In the genomic region with DNA sequence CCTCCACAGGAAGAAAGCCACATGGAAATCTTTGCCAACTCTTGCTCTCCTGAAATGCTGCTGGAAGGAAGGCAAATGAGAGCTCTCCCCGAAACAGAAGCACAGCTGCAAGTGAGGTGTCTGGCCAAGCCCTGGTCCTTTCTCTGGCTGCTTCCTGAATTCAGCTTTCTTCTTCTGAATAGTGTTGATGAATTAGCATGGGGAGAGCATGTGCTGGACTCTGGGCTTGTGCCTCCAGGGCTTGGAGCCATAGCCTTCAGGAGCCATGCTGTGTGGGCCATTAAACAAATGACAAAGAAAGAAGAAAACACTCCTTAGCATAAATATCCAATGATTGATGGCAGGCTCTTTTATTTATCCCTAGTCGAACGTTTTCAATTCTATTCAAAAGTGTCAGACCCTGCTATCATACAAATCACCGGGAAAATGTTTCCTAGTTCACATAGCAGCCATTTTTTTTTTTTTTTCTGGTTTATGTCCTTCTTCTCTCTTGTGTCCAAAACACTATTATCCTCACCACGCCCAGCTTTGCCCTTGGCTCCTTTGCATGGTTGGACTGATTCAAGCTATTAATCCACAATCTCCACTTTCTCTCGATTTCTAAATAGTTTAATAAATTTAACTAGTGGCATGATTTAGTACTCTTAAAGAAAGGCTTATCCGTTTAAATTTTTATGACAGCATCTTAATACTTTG, we compare ENCODE assay signal across 8 mouse cellular contexts.
DNase-seq lines count a peak whose midpoint lies in the region; ATAC-seq and TF ChIP-seq lines count a peak whose summit lies in the region.

No protein-coding gene starts in this region.

- H3K4me1 ChIP-seq in midbrain, embryonic 12.5 days, result peaks cover 19% of the 10 kb centered on the region
- H3K4me1 ChIP-seq in intestine, embryonic 15.5 days (replicated peaks), result no peaks in the 10 kb centered on the region

- WGBS in midbrain, embryonic 12.5 days, result 21% methylated on average over 7 of the region's 7 CpGs
- 31% methylated on average over 7 of the region's 7 CpGs for WGBS in intestine, embryonic 15.5 days

- no peak for TF ChIP-seq CTCF in gastrocnemius, adult 2 months (IDR thresholded peaks at IDR 0.05)

- no peaks in the 10 kb centered on the region for H3K9me3 ChIP-seq in midbrain, embryonic 12.5 days
- no peaks in the 10 kb centered on the region for H3K9me3 ChIP-seq in intestine, embryonic 15.5 days

- peak; percentile 85 for ATAC-seq in midbrain, embryonic 12.5 days (ENCODE audit: low FRiP score, low read depth)
- ATAC-seq in intestine, embryonic 15.5 days, result no peak

- no peak overlapping the region for H3K27ac ChIP-seq in gastrocnemius, adult 2 months
- H3K27ac ChIP-seq in midbrain, embryonic 12.5 days (replicated peaks), result peak overlapping the region; percentile 85
- H3K27ac ChIP-seq in intestine, embryonic 15.5 days, result no peak overlapping the region

- no peaks in the 10 kb centered on the region for H3K36me3 ChIP-seq in midbrain, embryonic 12.5 days
- no peaks in the 10 kb centered on the region for H3K36me3 ChIP-seq in intestine, embryonic 15.5 days

- H3K4me3 ChIP-seq in gastrocnemius, adult 2 months, result no peak overlapping the region
- no peak overlapping the region for H3K4me3 ChIP-seq in midbrain, embryonic 12.5 days
- no peak overlapping the region for H3K4me3 ChIP-seq in intestine, embryonic 15.5 days (replicated peaks)

- H3K4me2 ChIP-seq in midbrain, embryonic 12.5 days (replicated peaks), result peak overlapping the region; percentile 44
- no peak overlapping the region for H3K4me2 ChIP-seq in intestine, embryonic 15.5 days (replicated peaks)

- intact Hi-C loops in gastrocnemius, adult 2 months (cut with DNase I), result no loop called here
- intact Hi-C loops in gastrocnemius, postnatal 36 days (cut with DNase I), result no loop called here

- H3K27me3 ChIP-seq in midbrain, embryonic 12.5 days, result no peaks in the 10 kb centered on the region
- no peaks in the 10 kb centered on the region for H3K27me3 ChIP-seq in intestine, embryonic 15.5 days (replicated peaks)

- H3K9ac ChIP-seq in midbrain, embryonic 12.5 days (replicated peaks), result no peak overlapping the region
- H3K9ac ChIP-seq in intestine, embryonic 15.5 days, result no peak overlapping the region

- peak; percentile 15 for DNase-seq in gastrocnemius, adult 2 months
- no peak for DNase-seq in gastrocnemius, postnatal 36 days
- peak; percentile 33 for DNase-seq in embryo, embryonic 9.5 days (ENCODE audit: extremely low spot score)
- peak; percentile 2 for DNase-seq in hindlimb bud, embryonic 11.5 days (ENCODE audit: extremely low spot score, low read depth, low spot score)
- DNase-seq in adrenal gland, postnatal 4 days (ENCODE audit: low spot score in 2 of 2), result no peak
- no peak for DNase-seq in urinary bladder, postnatal 10 days (ENCODE audit: low spot score)

Comparison
In these comparisons a context has a peak if more than half of its experiments do, and no peak if none do; other contexts are left out.
1. DNase-seq: peak in gastrocnemius, adult 2 months (single experiment), embryo, embryonic 9.5 days (single experiment) and hindlimb bud, embryonic 11.5 days (single experiment); none in gastrocnemius, postnatal 36 days (0 of 2), adrenal gland, postnatal 4 days (0 of 2) and urinary bladder, postnatal 10 days (single experiment).